Comparison of ENCODE assay signal across 8 mouse cellular contexts in genomic region chr6:128802557-128802956, GRCm38 (mm10). TPM values are rescaled to one million over a fixed set of nuclear protein-coding genes. Genes with fewer than 3 reads are reported as not detected.
A peak's percentile ranks its signal among the peaks of the same experiment; 100 is the strongest.
DNase-seq lines count a peak whose midpoint lies in the region; ATAC-seq and TF ChIP-seq lines count a peak whose summit lies in the region.

No protein-coding gene starts in this region.

- H3K79me2 ChIP-seq in liver, adult 2 months (ENCODE audit: control insufficient read depth, insufficient read depth, low read length): no peaks in the 10 kb centered on the region

- H3K36me3 ChIP-seq in liver, adult 2 months (ENCODE audit: control insufficient read depth, insufficient read depth, low read length): no peaks in the 10 kb centered on the region
- no peaks in the 10 kb centered on the region for H3K36me3 ChIP-seq in embryonic facial prominence, embryonic 11.5 days (replicated peaks; ENCODE audit: control insufficient read depth, insufficient read depth, low read depth, low read length)
- H3K36me3 ChIP-seq in hindbrain, embryonic 15.5 days: no peaks in the 10 kb centered on the region
- H3K36me3 ChIP-seq in midbrain, embryonic 10.5 days: no peaks in the 10 kb centered on the region

- no peak overlapping the region for H3K27ac ChIP-seq in liver, adult 2 months (replicated peaks; ENCODE audit: insufficient read depth, low read depth, low read length)
- no peak overlapping the region for H3K27ac ChIP-seq in embryonic facial prominence, embryonic 11.5 days (replicated peaks; ENCODE audit: low read depth, low read length)
- H3K27ac ChIP-seq in hindbrain, embryonic 15.5 days (replicated peaks): peak overlapping the region; percentile 82
- H3K27ac ChIP-seq in midbrain, embryonic 10.5 days (replicated peaks): peak overlapping the region; percentile 75

- WGBS in liver, adult 2 months: 26% methylated on average over 10 of the region's 10 CpGs
- 16% methylated on average over 10 of the region's 10 CpGs for WGBS in embryonic facial prominence, embryonic 11.5 days
- WGBS in hindbrain, embryonic 15.5 days: 7% methylated on average over 10 of the region's 10 CpGs
- WGBS in midbrain, embryonic 10.5 days: 18% methylated on average over 10 of the region's 10 CpGs

- 0 out of 2 replicates have a peak overlapping the region, but pooled peaks have one; percentile 6 for H3K9ac ChIP-seq in liver, adult 2 months (ENCODE audit: low read depth, low read length)
- H3K9ac ChIP-seq in embryonic facial prominence, embryonic 11.5 days (replicated peaks; ENCODE audit: low read length): peak overlapping the region; percentile 57
- peak overlapping the region; percentile 44 for H3K9ac ChIP-seq in hindbrain, embryonic 15.5 days

- H3K4me2 ChIP-seq in embryonic facial prominence, embryonic 11.5 days (ENCODE audit: low read depth, low read length): peak overlapping the region; percentile 48
- H3K4me2 ChIP-seq in hindbrain, embryonic 15.5 days: peak overlapping the region; percentile 61

- DNase-seq in adrenal gland, adult 8-10 months: peak; percentile 20
- no peak for DNase-seq in adrenal gland, postnatal 36 days
- no peak for DNase-seq in liver, adult 2 months (ENCODE audit: extremely low read depth, low read depth, low spot score)
- DNase-seq in liver: no peak
- DNase-seq in embryonic facial prominence, embryonic 11.5 days (ENCODE audit: low spot score): no peak
- DNase-seq in midbrain, embryonic 10.5 days (ENCODE audit: low spot score): no peak
- DNase-seq in yolk sac, embryonic 10.5 days (ENCODE audit: low spot score): no peak

- H3K4me3 ChIP-seq in liver, adult 2 months (ENCODE audit: insufficient read depth, low read depth, low read length): no peak overlapping the region
- peak overlapping the region; percentile 43 for H3K4me3 ChIP-seq in embryonic facial prominence, embryonic 11.5 days (ENCODE audit: low read depth, low read length)
- H3K4me3 ChIP-seq in hindbrain, embryonic 15.5 days: peak overlapping the region; percentile 45
- H3K4me3 ChIP-seq in midbrain, embryonic 10.5 days: peak overlapping the region; percentile 61

- H3K27me3 ChIP-seq in liver, adult 2 months (ENCODE audit: control insufficient read depth, insufficient read depth, low read length): no peaks in the 10 kb centered on the region
- no peaks in the 10 kb centered on the region for H3K27me3 ChIP-seq in embryonic facial prominence, embryonic 11.5 days (ENCODE audit: control insufficient read depth, insufficient read depth, low read length)
- no peaks in the 10 kb centered on the region for H3K27me3 ChIP-seq in hindbrain, embryonic 15.5 days
- H3K27me3 ChIP-seq in midbrain, embryonic 10.5 days (ENCODE audit: low read depth, poor library complexity, severe bottlenecking): no peaks in the 10 kb centered on the region

- no peaks in the 10 kb centered on the region for H3K9me3 ChIP-seq in embryonic facial prominence, embryonic 11.5 days (replicated peaks; ENCODE audit: control insufficient read depth, low read length)
- no peaks in the 10 kb centered on the region for H3K9me3 ChIP-seq in hindbrain, embryonic 15.5 days
- no peaks in the 10 kb centered on the region for H3K9me3 ChIP-seq in midbrain, embryonic 10.5 days (replicated peaks)

- H3K4me1 ChIP-seq in liver, adult 2 months (ENCODE audit: control insufficient read depth, insufficient read depth, low read length): peaks cover 2% of the 10 kb centered on the region; the same call in 1 of the 2 replicates
- H3K4me1 ChIP-seq in embryonic facial prominence, embryonic 11.5 days (ENCODE audit: control insufficient read depth, insufficient read depth, low read length): no peaks in the 10 kb centered on the region
- H3K4me1 ChIP-seq in hindbrain, embryonic 15.5 days (replicated peaks): peaks cover 18% of the 10 kb centered on the region
- H3K4me1 ChIP-seq in midbrain, embryonic 10.5 days: peaks cover 18% of the 10 kb centered on the region

- TF ChIP-seq POLR2A in liver, adult 2 months (IDR thresholded peaks at IDR 0.05; ENCODE audit: extremely low read depth, insufficient read depth, low read length): no peak

- no peak for TF ChIP-seq CTCF in liver, adult 2 months (IDR thresholded peaks at IDR 0.05; ENCODE audit: low read depth, low read length)

- peak; percentile 71 for ATAC-seq in embryonic facial prominence, embryonic 11.5 days (replicated peaks; ENCODE audit: insufficient number of reproducible peaks, low FRiP score, low TSS enrichment, low read depth)
- peak; percentile 47 for ATAC-seq in hindbrain, embryonic 15.5 days (ENCODE audit: low FRiP score, low read depth)

RNA-seq across cellular contexts. Expression of gene Klrb1c, which starts 13.5 kb away (rescaled TPM):
- total RNA-seq in adrenal gland, adult 8-10 months (2022): 1 to 10 TPM in 1 of 4 experiments, under 1 TPM in 3; 0.22 to 1.0 (median 0.56) TPM
- under 1 TPM; 0.16 to 0.20 TPM for total RNA-seq in adrenal gland, postnatal 36 days (2021)
- total RNA-seq in liver, adult 2 months (2014; rRNA removed): 0.74 and 1.1 TPM in 2 replicates
- 0.13 and 0.17 TPM in 2 replicates for polyA plus RNA-seq in liver, adult 2 months (2012; rRNA removed)
- polyA plus RNA-seq in embryonic facial prominence, embryonic 11.5 days (2014; fragmentation: Nextera tagmentation; extraction: Ambion mirVana): 0.17 TPM in 1 of 2 replicates, not detected in the other
- polyA plus RNA-seq in hindbrain, embryonic 15.5 days (2015; fragmentation: Nextera tagmentation; extraction: Ambion mirVana): 0.12 TPM in 1 of 2 replicates, not detected in the other
- polyA plus RNA-seq in midbrain, embryonic 10.5 days (2016; fragmentation: Nextera tagmentation; extraction: Ambion mirVana): not detected in 2 replicates

RNA-seq across cellular contexts. Expression of gene Gm44511, which starts 23.6 kb away (rescaled TPM):
- total RNA-seq in adrenal gland, adult 8-10 months (2022): under 1 TPM in 1 of 4 experiments, not detected in 3; 0.54 TPM
- not detected for total RNA-seq in adrenal gland, postnatal 36 days (2021)
- 0.37 TPM in 1 of 2 replicates, not detected in the other for total RNA-seq in liver, adult 2 months (2014; rRNA removed)
- polyA plus RNA-seq in liver, adult 2 months (2012; rRNA removed): not detected in 2 replicates
- polyA plus RNA-seq in embryonic facial prominence, embryonic 11.5 days (2014; fragmentation: Nextera tagmentation; extraction: Ambion mirVana): not detected in 2 replicates
- not detected in 2 replicates for polyA plus RNA-seq in hindbrain, embryonic 15.5 days (2015; fragmentation: Nextera tagmentation; extraction: Ambion mirVana)
- not detected in 2 replicates for polyA plus RNA-seq in midbrain, embryonic 10.5 days (2016; fragmentation: Nextera tagmentation; extraction: Ambion mirVana)

RNA-seq across cellular contexts. Expression of gene Klrb1b, which starts 23.6 kb away (rescaled TPM):
- under 1 TPM in 2 of 4 experiments, not detected in 2; 0.17 to 0.31 TPM for total RNA-seq in adrenal gland, adult 8-10 months (2022)
- under 1 TPM in 1 of 2 experiments, not detected in 1; 0.23 TPM for total RNA-seq in adrenal gland, postnatal 36 days (2021)
- total RNA-seq in liver, adult 2 months (2014; rRNA removed): 0.07 and 0.09 TPM in 2 replicates
- polyA plus RNA-seq in liver, adult 2 months (2012; rRNA removed): not detected in 2 replicates
- not detected in 2 replicates for polyA plus RNA-seq in embryonic facial prominence, embryonic 11.5 days (2014; fragmentation: Nextera tagmentation; extraction: Ambion mirVana)
- polyA plus RNA-seq in hindbrain, embryonic 15.5 days (2015; fragmentation: Nextera tagmentation; extraction: Ambion mirVana): not detected in 2 replicates
- not detected in 2 replicates for polyA plus RNA-seq in midbrain, embryonic 10.5 days (2016; fragmentation: Nextera tagmentation; extraction: Ambion mirVana)

Comparison
In these comparisons a context has a peak if more than half of its experiments do, and no peak if none do; other contexts are left out.
1. H3K27ac ChIP-seq: peak in hindbrain, embryonic 15.5 days (single experiment) and midbrain, embryonic 10.5 days (single experiment); none in liver, adult 2 months (single experiment) and embryonic facial prominence, embryonic 11.5 days (single experiment).
2. H3K9ac ChIP-seq: peak in every context shown above with its lines; median percentile 57 in embryonic facial prominence, embryonic 11.5 days; 44 in hindbrain, embryonic 15.5 days; 6 in liver, adult 2 months.